ENCODE assay signal across 9 mouse cellular contexts in the genomic region with DNA sequence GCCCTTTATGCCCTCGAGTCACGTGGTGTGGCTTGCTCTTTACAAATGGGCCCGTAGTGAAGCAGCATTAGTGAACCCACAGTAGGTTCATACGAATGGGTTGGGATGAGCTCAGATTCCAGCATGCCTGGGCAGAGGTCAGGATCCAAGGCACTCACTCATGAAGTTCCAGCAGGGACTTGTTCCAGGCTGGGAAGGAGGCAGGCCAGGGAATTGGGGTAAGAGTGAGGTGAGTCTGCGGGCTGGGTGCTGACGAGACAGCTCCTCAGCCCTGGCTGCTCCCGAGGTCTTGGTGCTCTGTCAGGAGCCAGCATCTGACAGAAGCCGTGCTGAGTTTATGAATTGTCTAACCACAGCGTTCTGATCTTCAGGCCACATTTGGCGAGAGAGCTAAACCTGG.
A peak's percentile ranks its signal among the peaks of the same experiment; 100 is the strongest.
DNase-seq lines count a peak whose midpoint lies in the region; ATAC-seq lines count a peak whose summit lies in the region.
"Had no signal": no experiment of that assay in that cellular context is flagged by ENCODE, and none has a peak within 500 bp of the region (broad histone marks: within the 10 kb centered on the region; RNA-seq: fewer than 3 reads in every experiment).

No protein-coding gene starts in this region.

- no peaks in the 10 kb centered on the region for H3K36me3 ChIP-seq in forebrain, embryonic 13.5 days (ENCODE audit: poor library complexity, severe bottlenecking)
- H3K36me3 ChIP-seq in forebrain, embryonic 15.5 days: no peaks in the 10 kb centered on the region
- no peaks in the 10 kb centered on the region for H3K36me3 ChIP-seq in kidney, embryonic 16.5 days (ENCODE audit: insufficient read depth, low read length)
- H3K36me3 ChIP-seq: neural tube, embryonic 15.5 days had no signal

- peak; percentile 44 for DNase-seq in ovary, adult 18-20 months (ENCODE audit: low spot score)
- DNase-seq in ovary, postnatal 14 days (ENCODE audit: low spot score): no peak
- DNase-seq in right cerebral cortex, adult 18-20 months: no peak

- ATAC-seq in forebrain, embryonic 13.5 days: no peak
- no peak for ATAC-seq in forebrain, embryonic 15.5 days (replicated peaks)
- peak; percentile 66 for ATAC-seq in kidney, embryonic 16.5 days (ENCODE audit: low FRiP score, low TSS enrichment)
- ATAC-seq in granulocyte monocyte progenitor cell, adult 5-6 weeks (replicated peaks; ENCODE audit: poor library complexity, severe bottlenecking): no peak
- ATAC-seq in erythroblast, adult 5-6 weeks (replicated peaks; ENCODE audit: low FRiP score, poor library complexity, severe bottlenecking): no peak

- no peak overlapping the region for H3K4me2 ChIP-seq in forebrain, embryonic 13.5 days
- no peak overlapping the region for H3K4me2 ChIP-seq in forebrain, embryonic 15.5 days (replicated peaks)
- H3K4me2 ChIP-seq in kidney, embryonic 16.5 days (replicated peaks; ENCODE audit: low read depth, low read length): no peak overlapping the region
- H3K4me2 ChIP-seq: neural tube, embryonic 15.5 days had no signal

- no peaks in the 10 kb centered on the region for H3K27me3 ChIP-seq in forebrain, embryonic 13.5 days
- no peaks in the 10 kb centered on the region for H3K27me3 ChIP-seq in forebrain, embryonic 15.5 days
- no peaks in the 10 kb centered on the region for H3K27me3 ChIP-seq in kidney, embryonic 16.5 days (ENCODE audit: insufficient read depth, low read length)
- H3K27me3 ChIP-seq: neural tube, embryonic 15.5 days had no signal

- H3K4me3 ChIP-seq in forebrain, embryonic 13.5 days: no peak overlapping the region
- H3K4me3 ChIP-seq in forebrain, embryonic 15.5 days: no peak overlapping the region
- no peak overlapping the region for H3K4me3 ChIP-seq in kidney, embryonic 16.5 days (ENCODE audit: low read length)
- H3K4me3 ChIP-seq: neural tube, embryonic 15.5 days had no signal

- peaks cover 34% of the 10 kb centered on the region for H3K4me1 ChIP-seq in forebrain, embryonic 13.5 days
- peaks cover 32% of the 10 kb centered on the region for H3K4me1 ChIP-seq in forebrain, embryonic 15.5 days
- peaks cover 15% of the 10 kb centered on the region for H3K4me1 ChIP-seq in kidney, embryonic 16.5 days (ENCODE audit: insufficient read depth, low read length)

- H3K9me3 ChIP-seq in forebrain, embryonic 13.5 days (replicated peaks): no peaks in the 10 kb centered on the region
- no peaks in the 10 kb centered on the region for H3K9me3 ChIP-seq in forebrain, embryonic 15.5 days
- H3K9me3 ChIP-seq in kidney, embryonic 16.5 days (ENCODE audit: low read length): no peaks in the 10 kb centered on the region
- H3K9me3 ChIP-seq: neural tube, embryonic 15.5 days had no signal

- H3K9ac ChIP-seq in forebrain, embryonic 13.5 days: no peak overlapping the region
- H3K9ac ChIP-seq in forebrain, embryonic 15.5 days (replicated peaks): no peak overlapping the region
- no peak overlapping the region for H3K9ac ChIP-seq in kidney, embryonic 16.5 days (replicated peaks; ENCODE audit: low read length)
- H3K9ac ChIP-seq: neural tube, embryonic 15.5 days had no signal

- 0 out of 2 replicates have a peak overlapping the region, but pooled peaks have one; percentile 78 for H3K27ac ChIP-seq in forebrain, embryonic 13.5 days
- H3K27ac ChIP-seq in forebrain, embryonic 15.5 days (replicated peaks): no peak overlapping the region
- H3K27ac ChIP-seq in kidney, embryonic 16.5 days (ENCODE audit: low read length): no peak overlapping the region

- WGBS in forebrain, embryonic 13.5 days: 65% methylated on average over 10 of the region's 10 CpGs
- 55% methylated on average over 10 of the region's 10 CpGs for WGBS in forebrain, embryonic 15.5 days
- WGBS in kidney, embryonic 16.5 days: 42% methylated on average over 10 of the region's 10 CpGs
